Mouse (Mus musculus): ENCODE measurements around the gene Coro1b. TPM values are rescaled to one million over a fixed set of nuclear protein-coding genes. Genes with fewer than 3 reads are reported as not detected.
A peak's percentile ranks its signal among the peaks of the same experiment; 100 is the strongest.

The Coro1b gene
- total and polyA plus RNA-seq, 3 experiments: 179 to 265 (median 194) TPM

DNA sequence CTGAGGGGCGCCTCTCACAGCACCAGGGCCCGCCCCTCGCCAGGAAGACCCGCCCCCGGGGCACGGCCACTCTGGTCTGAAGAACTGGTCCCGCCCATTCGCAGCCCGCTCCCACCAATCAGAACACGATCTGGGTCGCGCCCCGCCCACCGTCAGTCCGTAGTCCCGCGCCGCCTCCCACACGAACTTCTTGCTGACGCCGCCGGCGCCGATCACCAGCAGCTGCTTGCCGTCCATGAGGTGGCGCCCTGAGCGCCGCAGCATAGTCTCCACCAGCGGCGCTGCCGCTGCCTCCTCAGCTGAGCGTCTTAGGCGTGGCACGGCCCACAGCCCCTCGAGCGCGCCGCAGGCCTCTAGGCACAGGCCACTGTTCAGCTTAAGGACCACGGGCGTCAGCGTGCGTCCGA, 21.0 kb downstream of the Coro1b start:
- dilution Hi-C loops (cut with MboI; ENCODE audit: extremely low pct_ligation_motif_present, extremely low pct_unique_long_range_greater_than_20kb, low sequenced_read_pairs): no loop called here
- H3K27me3 ChIP-seq (replicated peaks): no peaks in the 10 kb centered on the region

DNA sequence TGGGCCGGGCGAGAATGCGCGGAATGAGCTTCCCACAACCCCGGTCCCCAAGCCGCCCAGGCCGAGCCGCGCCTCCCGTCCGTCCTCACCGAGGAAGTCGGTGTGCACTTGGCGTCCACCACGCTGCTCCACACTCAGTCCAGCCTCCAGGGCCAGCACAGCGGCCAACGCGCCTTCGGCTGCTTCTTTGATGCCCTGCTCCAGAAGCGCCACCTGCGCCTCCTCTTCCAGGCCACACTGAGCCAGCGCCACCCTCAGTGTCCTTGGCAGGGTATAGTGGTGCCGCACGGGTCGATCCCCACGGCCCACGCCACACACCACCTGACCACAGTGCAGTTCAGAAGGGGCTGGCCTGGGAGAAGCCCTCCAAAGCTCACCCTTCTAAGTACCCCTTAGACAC, 21.4 kb downstream of the Coro1b start:
- peaks cover 0 to 34% of the 10 kb centered on the region in 2 experiments for H3K36me3 ChIP-seq (replicated peaks in 1 of 2; ENCODE audit: control insufficient read depth in 1 of 2, insufficient read depth in 1 of 2, low read length in 1 of 2)
- H3K9me3 ChIP-seq (replicated peaks; ENCODE audit: low read length): peaks cover 2% of the 10 kb centered on the region
- dilution Hi-C loops (cut with MboI; ENCODE audit: extremely low pct_ligation_motif_present, extremely low pct_unique_long_range_greater_than_20kb, low sequenced_read_pairs): no loop called here
- peak overlapping the region; percentile 79 for H3K9ac ChIP-seq (ENCODE audit: insufficient read depth, low read depth)
- H3K4me2 ChIP-seq (ENCODE audit: insufficient read depth, low read depth, poor library complexity, severe bottlenecking): peak overlapping the region; percentile 72
- H3K79me2 ChIP-seq (replicated peaks; ENCODE audit: control insufficient read depth, extremely low read depth, insufficient read depth, poor library complexity, severe bottlenecking): no peaks in the 10 kb centered on the region
- in situ Hi-C loops (cut with MboI; ENCODE audit: low pct_ligation_motif_present, low pct_unique_long_range_greater_than_20kb, low sequenced_read_pairs): no loop called here
- no peak for DNase-seq (ENCODE audit: extremely low read depth)
- peak overlapping the region; percentile 41 to 62 (median 53) for H3K4me3 ChIP-seq (replicated peaks in 1 of 3; ENCODE audit: low read depth in 2 of 3, low read length in 2 of 3, poor library complexity in 1 of 3)
- TF ChIP-seq KAT2A (IDR thresholded peaks at IDR 0.05; ENCODE audit: insufficient replicate concordance, low read length) (no peak), UBTF (IDR thresholded peaks at IDR 0.05; ENCODE audit: low read depth, low read length) (peak; percentile 21; the same call in 1 of the 2 replicates)
- no peaks in the 10 kb centered on the region for H3K27me3 ChIP-seq (replicated peaks)
- H3K4me1 ChIP-seq (ENCODE audit: control insufficient read depth in 1 of 2, insufficient read depth in 2 of 2): peaks cover 11 to 49% of the 10 kb centered on the region in 2 experiments
- peak overlapping the region; percentile 65 for H3K27ac ChIP-seq (ENCODE audit: insufficient read depth, low read depth)

More for the DNA sequence above, 21.0 kb downstream of the Coro1b start:
- in situ Hi-C loops (cut with MboI; ENCODE audit: low pct_ligation_motif_present, low pct_unique_long_range_greater_than_20kb, low sequenced_read_pairs): no loop called here
- H3K9ac ChIP-seq (ENCODE audit: insufficient read depth, low read depth): peak overlapping the region; percentile 79
- H3K9me3 ChIP-seq (replicated peaks; ENCODE audit: low read length): peaks cover 2% of the 10 kb centered on the region
- no peaks in the 10 kb centered on the region for H3K79me2 ChIP-seq (replicated peaks; ENCODE audit: control insufficient read depth, extremely low read depth, insufficient read depth, poor library complexity, severe bottlenecking)
- peaks cover 0 to 29% of the 10 kb centered on the region in 2 experiments for H3K36me3 ChIP-seq (replicated peaks in 1 of 2; ENCODE audit: control insufficient read depth in 1 of 2, insufficient read depth in 1 of 2, low read length in 1 of 2)
- no peak for TF ChIP-seq ETS1 (conservative IDR thresholded peaks at IDR 0.05; ENCODE audit: low read depth, low read length)
- TF ChIP-seq GABPA (IDR thresholded peaks at IDR 0.05; ENCODE audit: insufficient replicate concordance, low read depth, low read length): no peak
- TF ChIP-seq MEF2A (IDR thresholded peaks at IDR 0.05; ENCODE audit: borderline replicate concordance, low read depth, low read length): peak; percentile 36; the same call in 1 of the 2 replicates
- TF ChIP-seq TBP (conservative IDR thresholded peaks at IDR 0.05; ENCODE audit: low read depth, low read length): 0 out of 2 replicates have a peak, but pooled peaks have one; percentile 50
- no peak for TF ChIP-seq CHD2 (IDR thresholded peaks at IDR 0.05; ENCODE audit: low read length)
- TF ChIP-seq MAX (IDR thresholded peaks at IDR 0.05; ENCODE audit: low read length): peak; percentile 37; the same call in 1 of the 2 replicates
- TF ChIP-seq CHD1 (IDR thresholded peaks at IDR 0.05; ENCODE audit: low read depth, low read length): no peak
- TF ChIP-seq SIN3A (IDR thresholded peaks at IDR 0.05; ENCODE audit: low read length): peak; percentile 85
- TF ChIP-seq MYC (IDR thresholded peaks at IDR 0.05; ENCODE audit: low read depth, low read length): peak; percentile 36; the same call in 1 of the 2 replicates
- TF ChIP-seq ZNF384 (IDR thresholded peaks at IDR 0.05; ENCODE audit: low read depth, low read length): no peak
- peak; percentile 32; the same call in 1 of the 2 replicates for TF ChIP-seq ELF1 (IDR thresholded peaks at IDR 0.05; ENCODE audit: low read depth, low read length)
- TF ChIP-seq RAD21 (IDR thresholded peaks at IDR 0.05; ENCODE audit: low read depth, low read length): peak; percentile 60
- TF ChIP-seq TCF12 (IDR thresholded peaks at IDR 0.05; ENCODE audit: low read depth, low read length): peak; percentile 62; the same call in 1 of the 2 replicates
- peak; percentile 78 for TF ChIP-seq ZMIZ1 (IDR thresholded peaks at IDR 0.05; ENCODE audit: low read depth, low read length)
- TF ChIP-seq SMC3 (IDR thresholded peaks at IDR 0.05; ENCODE audit: low read depth, low read length): peak; percentile 87
- TF ChIP-seq USF1 (IDR thresholded peaks at IDR 0.05; ENCODE audit: low read depth, low read length): no peak
- TF ChIP-seq NRF1 (IDR thresholded peaks at IDR 0.05; ENCODE audit: low read depth, low read length): peak; percentile 57
- TF ChIP-seq USF2 (conservative IDR thresholded peaks at IDR 0.05; ENCODE audit: low read depth, low read length): no peak
- TF ChIP-seq CTCF (conservative IDR thresholded peaks at IDR 0.05 in 1 of 2, IDR thresholded peaks at IDR 0.05 in 1 of 2; ENCODE audit: low read depth in 2 of 2, low read length in 2 of 2): peak in 1 of 2 experiments; percentile 99; a peak in 2 of 4 replicates
- TF ChIP-seq MAFK (IDR thresholded peaks at IDR 0.05; ENCODE audit: insufficient replicate concordance, low read length): 0 out of 2 replicates have a peak, but pooled peaks have one; percentile 5
- TF ChIP-seq HCFC1 (IDR thresholded peaks at IDR 0.05; ENCODE audit: low read depth, low read length): peak; percentile 45; the same call in 1 of the 2 replicates
- peak; percentile 92; the same call in 1 of the 2 replicates for TF ChIP-seq UBTF (IDR thresholded peaks at IDR 0.05; ENCODE audit: low read depth, low read length)
- TF ChIP-seq JUN (IDR thresholded peaks at IDR 0.05; ENCODE audit: insufficient read depth, low read depth, low read length): no peak
- no peak for TF ChIP-seq JUND (conservative IDR thresholded peaks at IDR 0.05; ENCODE audit: low read depth, low read length)
- TF ChIP-seq RCOR1 (conservative IDR thresholded peaks at IDR 0.05; ENCODE audit: low read depth, low read length): no peak
- TF ChIP-seq NELFE (IDR thresholded peaks at IDR 0.05; ENCODE audit: low read depth, low read length): no peak; the same call in 1 of the 2 replicates
- peak; percentile 51; the same call in 1 of the 2 replicates for TF ChIP-seq BHLHE40 (IDR thresholded peaks at IDR 0.05; ENCODE audit: low read depth, low read length)
- TF ChIP-seq POLR2AphosphoS2 (IDR thresholded peaks at IDR 0.05; ENCODE audit: low read depth, low read length): no peak
- TF ChIP-seq MAZ (IDR thresholded peaks at IDR 0.05; ENCODE audit: low read depth, low read length): no peak
- no peak for TF ChIP-seq EP300 (IDR thresholded peaks at IDR 0.05; ENCODE audit: low read length)
- no peak for TF ChIP-seq E2F4 (IDR thresholded peaks at IDR 0.05; ENCODE audit: insufficient replicate concordance, low read depth, low read length)
- no peak for TF ChIP-seq ZKSCAN1 (IDR thresholded peaks at IDR 0.05; ENCODE audit: borderline replicate concordance, low read depth, low read length)
- peak; percentile 74 for TF ChIP-seq MXI1 (IDR thresholded peaks at IDR 0.05; ENCODE audit: low read depth, low read length)
- TF ChIP-seq POLR2A (IDR thresholded peaks at IDR 0.05; ENCODE audit: low read depth, low read length): peak; percentile 76
- no peak; the same call in 1 of the 2 replicates for TF ChIP-seq ZC3H11A (IDR thresholded peaks at IDR 0.05; ENCODE audit: low read depth, low read length)
- TF ChIP-seq IRF4 (IDR thresholded peaks at IDR 0.05; ENCODE audit: low read depth, low read length): peak; percentile 48; the same call in 1 of the 2 replicates
- TF ChIP-seq PAX5 (IDR thresholded peaks at IDR 0.05; ENCODE audit: low read length): no peak
- no peak for TF ChIP-seq KAT2A (IDR thresholded peaks at IDR 0.05; ENCODE audit: insufficient replicate concordance, low read length)
- peak overlapping the region; percentile 65 for H3K27ac ChIP-seq (ENCODE audit: insufficient read depth, low read depth)
- H3K4me3 ChIP-seq (replicated peaks in 1 of 3; ENCODE audit: low read depth in 2 of 3, low read length in 2 of 3, poor library complexity in 1 of 3): peak overlapping the region; percentile 41 to 62 (median 53)
- H3K4me1 ChIP-seq (ENCODE audit: control insufficient read depth in 1 of 2, insufficient read depth in 2 of 2): peaks cover 11 to 52% of the 10 kb centered on the region in 2 experiments
- peak; percentile 96 for DNase-seq (ENCODE audit: extremely low read depth)
- peak overlapping the region; percentile 72 for H3K4me2 ChIP-seq (ENCODE audit: insufficient read depth, low read depth, poor library complexity, severe bottlenecking)
